Mouse (Mus musculus): ENCODE measurements around the gene Shisal1.

DNA sequence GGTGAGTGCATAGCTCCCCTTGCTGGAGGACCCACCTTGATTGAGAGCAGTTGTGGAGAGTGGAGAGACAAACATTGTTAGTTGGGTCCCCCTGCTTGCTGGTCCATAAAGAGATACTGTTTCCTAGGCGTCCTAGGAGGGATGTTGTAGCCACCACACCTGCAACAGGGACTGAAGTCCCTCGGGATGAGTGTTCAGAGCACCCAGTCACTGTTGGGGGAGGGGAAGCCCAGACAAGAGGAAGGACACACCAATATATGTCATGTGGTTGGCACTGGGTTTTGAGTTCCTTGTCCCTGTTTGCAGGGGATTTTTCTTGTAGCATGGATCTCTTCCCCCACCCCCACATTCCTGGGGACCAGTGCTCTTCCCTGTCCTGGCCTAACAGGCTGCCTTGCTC lies 106.0 kb downstream of the Shisal1 start:
- TF ChIP-seq CTCF (IDR thresholded peaks at IDR 0.05; ENCODE audit: borderline replicate concordance, extremely low read depth, insufficient read depth, insufficient read length), result no peak
- TF ChIP-seq POLR2A (IDR thresholded peaks at IDR 0.05; ENCODE audit: borderline replicate concordance, extremely low read depth, insufficient read depth, insufficient read length, poor library complexity, severe bottlenecking), result no peak

Measured in brain, embryonic 14.5 days (tissue).